Mouse (Mus musculus) layer of hippocampus, adult 8-10 months (tissue): Measurements from ENCODE around the gene Gm3542. TPM values are rescaled to one million over a fixed set of nuclear protein-coding genes. Genes with fewer than 3 reads are reported as not detected.
"Not testable (repeated sequence)": the region's sequence is repeated elsewhere in the genome, so short reads cannot be mapped to it uniquely, and the experiment has no call there.

Source experiments
- DNase-seq, 2 experiments: peaks; one replicate each; pipeline ENCODE4 v3.0.0; 2022; ENCODE audit warnings: low spot score in 2 of 2
- total RNA-seq, 4 experiments: library from RNA; stranded (reverse); gene quantifications; 2 replicates each; pipeline ENCODE4 v1.2.4; 2022

The Gm3542 gene
- not detected for total RNA-seq

DNA sequence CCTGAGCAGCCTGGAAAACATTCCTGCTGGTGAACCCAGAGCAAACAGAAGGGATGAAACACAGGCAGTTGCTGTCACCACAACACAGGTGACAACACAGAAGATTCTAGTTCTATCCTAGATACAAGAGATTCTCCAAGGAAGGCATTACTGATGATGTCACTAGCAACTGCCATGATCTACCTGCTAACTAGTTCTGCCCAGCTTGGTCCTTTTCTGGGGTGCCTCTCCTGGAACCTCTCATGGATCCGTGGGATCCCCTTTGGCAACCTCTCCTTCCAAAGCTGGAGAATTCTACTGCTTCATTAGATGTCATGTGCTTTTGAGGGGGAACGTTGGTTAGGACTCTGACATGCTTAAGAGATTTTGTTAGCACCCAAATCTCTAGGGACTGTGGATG, at the start of gene Gm3542:
Gene Gm3542 (minus strand): TSS at position 101 of the 400 bp plus-strand sequence.
- DNase-seq = not testable (repeated sequence)

Other genes starting within 250 kb of the Gm3542 start
- gene Gm8279, start 203.4 kb downstream of the Gm3542 start, total RNA-seq = not detected
- gene Gm3317, start 170.4 kb downstream of the Gm3542 start, total RNA-seq = not detected
- not detected for gene Gm8271, start 149.1 kb downstream of the Gm3542 start, total RNA-seq
- under 1 TPM in 1 of 4 experiments, not detected in 3; 0.49 TPM for gene Gm3526, start 74.3 kb downstream of the Gm3542 start, total RNA-seq
- gene Gm3500, start 54.1 kb upstream of the Gm3542 start, total RNA-seq = not detected
- 1 to 10 TPM; 4.2 to 5.2 (median 4.4) TPM for gene Gm3194, start 120.5 kb upstream of the Gm3542 start, total RNA-seq
- not detected for gene Gm8246, start 142.9 kb upstream of the Gm3542 start, total RNA-seq
- not detected for gene Gm3187, start 149.3 kb upstream of the Gm3542 start, total RNA-seq
- gene Gm3488, start 166.7 kb upstream of the Gm3542 start, total RNA-seq = 1 to 10 TPM in 2 of 4 experiments, under 1 TPM in 1, not detected in 1; 0.70 to 2.0 (median 1.9) TPM
- gene Gm3532, start 203.6 kb upstream of the Gm3542 start, total RNA-seq = not detected